Mouse (Mus musculus) lung, embryonic 14.5 days (tissue): Measurements from ENCODE around the gene Mettl1. TPM values are rescaled to one million over a fixed set of nuclear protein-coding genes. Genes with fewer than 3 reads are reported as not detected.
A peak's percentile ranks its signal among the peaks of the same experiment; 100 is the strongest.

ENCODE experiments used
- ATAC-seq: fragments of 200-750 bp; cut with Nextera tagmentation; 2 replicates; pipeline ENCODE4 v1.8.0; 2017; ENCODE audit warnings: mild to moderate bottlenecking, moderate TSS enrichment, moderate library complexity; ENCODE audit not compliant: insufficient read depth
- DNase-seq: peaks from one replicate; pipeline ENCODE4 v3.0.0-alpha.2; 2015
- H3K27ac ChIP-seq: fragments of 300-500 bp; sonication (generic); 2 replicates; pipeline ENCODE4 v1.5.1; 2014; ENCODE audit warnings: low read depth, mild to moderate bottlenecking, moderate library complexity
- H3K27me3 ChIP-seq: fragments of 300-500 bp; sonication (generic); 2 replicates; pipeline ENCODE4 v1.6.1; 2014; ENCODE audit warnings: low read length, control low read depth; ENCODE audit not compliant: insufficient read depth
- H3K36me3 ChIP-seq: fragments of 300-500 bp; sonication (generic); 2 replicates; pipeline ENCODE4 v1.6.1; 2014; ENCODE audit warnings: control low read depth; ENCODE audit not compliant: insufficient read depth
- H3K4me1 ChIP-seq: fragments of 300-500 bp; sonication (generic); 2 replicates; pipeline ENCODE4 v1.6.1; 2014; ENCODE audit warnings: antibody characterized with exemption, control low read depth; ENCODE audit not compliant: insufficient read depth
- H3K4me2 ChIP-seq: fragments of 300-500 bp; sonication (generic); 2 replicates; pipeline ENCODE4 v1.6.1; 2014; ENCODE audit warnings: mild to moderate bottlenecking
- H3K4me3 ChIP-seq: fragments of 300-500 bp; sonication (generic); 2 replicates; pipeline ENCODE4 v1.5.1; 2014; ENCODE audit warnings: low read depth, low read length
- H3K9ac ChIP-seq: fragments of 300-500 bp; sonication (generic); 2 replicates; pipeline ENCODE4 v1.6.1; 2014
- H3K9me3 ChIP-seq: fragments of 300-500 bp; sonication (generic); 2 replicates; pipeline ENCODE4 v1.6.1; 2016; ENCODE audit warnings: low read depth, low read length, control low read depth
- CTCF ChIP-seq: IDR thresholded peaks from 2 replicates; pipeline ENCODE4 v1.5.1; 2016; ENCODE audit warnings: antibody characterized with exemption, low read depth
- WGBS: fragments of 180-500 bp; shearing (Covaris S2); extraction: QIAGEN DNeasy Blood & Tissue Kit; methylation state at CpG from one replicate; pipeline ENCODE4 v1.1.7; 2014; 5-methylcytosine and 5-hydroxymethylcytosine counted together
- polyA plus RNA-seq: library from polyadenylated mRNA; unstranded; fragments of >200 nt; fragmentation: Nextera tagmentation; extraction: Ambion mirVana; gene quantifications from 2 replicates; pipeline ENCODE4 v1.2.1, GENCODE M21; 2014

Mettl1 gene
- polyA plus RNA-seq: 59.5 and 60.7 TPM in 2 replicates

DNA sequence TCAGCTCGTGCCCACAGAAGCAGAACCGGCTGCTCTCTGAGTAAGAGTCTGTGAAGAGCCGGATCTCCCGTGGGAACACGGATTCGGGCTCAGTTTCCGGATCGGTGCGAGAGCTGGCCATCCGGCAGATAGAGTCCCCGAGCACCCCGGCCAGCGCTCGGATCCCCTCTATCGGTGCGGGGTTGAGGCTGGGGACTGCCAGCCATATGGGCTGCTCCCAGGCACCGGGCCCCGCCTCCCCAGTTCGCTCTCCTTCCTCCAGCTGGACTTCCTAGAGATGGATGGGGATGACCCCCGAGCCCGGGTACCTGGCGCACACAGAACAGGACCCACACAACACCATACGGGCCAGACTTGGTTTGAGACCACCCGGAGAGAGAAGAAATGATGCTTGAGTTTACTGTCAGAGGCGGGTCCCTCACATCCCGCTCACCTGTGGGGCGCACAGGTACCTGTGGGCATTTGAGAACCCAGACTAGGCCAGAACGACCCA lies at the start of gene Mettl1, which contains the start of gene Eef1akmt3:
Gene Mettl1 (plus strand): TSS at position 141 of the 493 bp plus-strand sequence.
Gene Eef1akmt3 (minus strand): TSS at position 240 of the 493 bp plus-strand sequence.
- H3K9me3 ChIP-seq: no peaks in the 10 kb centered on the region
- WGBS: under 1% methylated on average over 28 of the region's 28 CpGs
- H3K27ac ChIP-seq: peak within 1 kb of the TSS; percentile 75
- H3K36me3 ChIP-seq: peaks cover 20% of the 10 kb centered on the region
- ATAC-seq (peak; percentile 79), DNase-seq (peak; percentile 55)
- H3K4me1 ChIP-seq: peaks cover 6% of the 10 kb centered on the region; the same call in 1 of the 2 replicates
- peak within 1 kb of the TSS; percentile 72 for H3K9ac ChIP-seq
- no peak for TF ChIP-seq CTCF
- H3K4me3 ChIP-seq: peak within 1 kb of the TSS; percentile 77
- peak within 1 kb of the TSS; percentile 98 for H3K4me2 ChIP-seq
- peaks cover 5% of the 10 kb centered on the region for H3K27me3 ChIP-seq

DNA sequence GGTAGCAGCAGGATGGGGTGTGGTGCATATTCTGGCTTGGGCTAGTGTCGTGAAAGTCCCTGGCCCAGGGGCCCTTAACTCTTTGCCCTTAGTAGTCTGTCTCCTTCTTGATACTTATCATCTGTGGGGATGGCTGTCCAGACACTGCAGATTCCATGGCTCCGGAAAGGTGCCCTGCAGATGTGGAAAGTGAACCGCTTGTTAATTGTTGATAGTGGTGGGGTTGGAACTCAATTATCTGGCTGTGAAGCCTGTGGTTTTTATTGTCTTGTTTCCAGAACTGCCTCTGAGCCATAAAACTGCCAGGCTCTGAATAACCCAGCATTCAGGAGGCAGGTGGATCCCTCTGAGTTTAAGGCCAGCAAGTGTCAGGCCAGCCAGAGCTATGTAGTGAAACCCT lies 49.5 kb upstream of the Mettl1 start:
- Histone ChIP-seq H3K36me3 (peaks cover 63% of the 10 kb centered on the region), H3K9me3 (no peaks in the 10 kb centered on the region)
- no peak for ATAC-seq

DNA sequence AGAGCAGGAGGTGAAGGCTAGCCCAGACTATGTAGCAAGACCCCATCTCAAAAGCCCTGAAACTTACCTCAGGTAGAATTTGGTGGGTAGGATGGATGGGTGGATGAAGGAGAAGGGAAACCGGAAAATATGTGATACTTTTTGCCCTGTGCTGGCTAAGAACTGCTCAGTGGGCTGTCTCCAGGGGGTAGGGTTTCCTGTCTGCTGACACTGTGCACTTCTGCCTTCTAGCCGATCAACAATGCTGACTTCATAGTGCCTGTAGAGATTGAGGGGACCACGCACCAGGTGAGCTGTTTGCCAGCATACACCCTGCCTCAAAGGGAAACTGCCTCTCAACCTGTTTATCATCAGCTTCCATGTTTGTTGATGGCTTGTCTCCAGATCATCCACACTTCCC lies 47.6 kb upstream of the Mettl1 start:
- WGBS: 84% methylated on average over 3 of the region's 3 CpGs
- no peak for DNase-seq

More for the DNA sequence above, 49.5 kb upstream of the Mettl1 start:
- H3K4me2 ChIP-seq: no peak overlapping the region
- no peak overlapping the region for H3K9ac ChIP-seq
- no peaks in the 10 kb centered on the region for H3K27me3 ChIP-seq
- TF ChIP-seq CTCF: no peak
- no peak for DNase-seq
- peaks cover 16% of the 10 kb centered on the region for H3K4me1 ChIP-seq
- H3K27ac ChIP-seq: no peak overlapping the region
- no peak overlapping the region for H3K4me3 ChIP-seq
- WGBS: 71% methylated on average over 3 of the region's 3 CpGs

DNA sequence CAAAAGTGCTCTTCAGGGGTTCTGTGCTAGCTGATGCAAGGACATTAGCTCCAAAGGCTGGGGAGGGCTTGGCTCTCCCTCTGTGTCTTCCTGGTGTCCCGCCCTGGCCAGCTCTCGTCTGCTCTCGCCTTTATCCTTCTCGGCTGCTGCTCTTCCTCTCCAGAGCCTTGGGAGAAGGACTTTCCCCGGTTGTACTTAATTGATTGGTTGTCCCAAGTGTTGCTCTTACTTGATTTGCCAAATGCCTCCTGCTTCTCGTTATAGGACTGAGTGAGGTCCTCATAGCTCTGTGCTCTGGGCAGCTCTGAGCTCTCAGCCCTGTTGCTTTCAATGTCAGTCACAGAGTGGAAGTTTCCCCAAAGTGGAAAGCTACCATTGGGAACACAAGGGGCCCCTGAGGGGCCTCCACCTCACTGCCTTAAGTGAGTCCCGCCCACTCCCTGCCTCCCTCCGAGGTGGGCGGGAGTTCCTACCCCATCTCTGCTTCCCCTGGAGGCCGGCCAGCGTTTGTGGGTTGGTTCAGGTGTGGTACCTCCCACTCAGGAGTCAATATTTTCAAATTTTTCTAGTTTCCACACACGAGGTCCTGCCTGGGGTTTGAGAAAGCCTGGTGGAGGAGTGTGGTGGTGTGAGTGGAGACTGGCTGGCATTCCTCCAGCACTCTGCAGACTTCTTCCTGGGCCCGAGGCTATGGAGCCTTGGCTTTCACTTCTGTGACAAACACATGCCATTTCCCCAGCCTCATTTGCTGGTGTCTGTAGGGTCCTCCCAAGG lies 43.7 kb upstream of the Mettl1 start:
- WGBS: 58% methylated on average over 13 of the region's 13 CpGs
- no peak for ATAC-seq
- no peak for TF ChIP-seq CTCF

More for the DNA sequence above, 47.6 kb upstream of the Mettl1 start:
- H3K4me2 ChIP-seq: no peak overlapping the region
- no peaks in the 10 kb centered on the region for H3K27me3 ChIP-seq
- no peak overlapping the region for H3K27ac ChIP-seq
- no peaks in the 10 kb centered on the region for H3K9me3 ChIP-seq
- peaks cover 69% of the 10 kb centered on the region for H3K36me3 ChIP-seq
- no peaks in the 10 kb centered on the region for H3K4me1 ChIP-seq
- no peak overlapping the region for H3K4me3 ChIP-seq
- no peak for ATAC-seq
- no peak overlapping the region for H3K9ac ChIP-seq
- no peak for TF ChIP-seq CTCF

DNA sequence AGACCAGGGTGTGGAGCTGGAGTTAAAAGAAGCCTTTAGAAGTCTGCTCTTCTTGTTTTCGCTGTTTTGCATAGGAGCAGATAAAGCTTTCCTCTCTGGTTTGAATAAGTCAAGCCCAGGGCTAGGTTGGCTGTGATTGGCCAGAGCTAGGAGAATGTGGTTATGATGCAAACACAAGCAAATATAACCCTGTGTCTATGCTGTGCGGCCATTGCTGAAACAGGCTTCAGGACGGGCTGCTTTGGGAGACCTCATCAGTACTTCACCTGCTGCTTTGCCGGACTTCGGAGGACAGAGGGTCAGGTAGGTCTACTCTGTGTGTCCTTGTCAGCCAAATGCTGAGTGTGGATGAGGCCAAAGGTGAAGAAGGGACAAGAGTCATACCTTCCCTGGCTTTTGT lies 40.7 kb upstream of the Mettl1 start, which contains the start of gene Avil:
Gene Avil (plus strand): TSS at position 181 of the 400 bp plus-strand sequence.
- Histone ChIP-seq H3K36me3 (peaks cover 45% of the 10 kb centered on the region), H3K27ac (no peak within 1 kb of the TSS), H3K27me3 (no peaks in the 10 kb centered on the region), H3K4me3 (no peak within 1 kb of the TSS), H3K9me3 (no peaks in the 10 kb centered on the region), H3K4me2 (no peak within 1 kb of the TSS), H3K9ac (no peak within 1 kb of the TSS), H3K4me1 (no peaks in the 10 kb centered on the region)
- ATAC-seq (0 out of 2 replicates have a peak, but pooled peaks have one; percentile 8), DNase-seq (no peak)
- WGBS: 86% methylated on average over 5 of the region's 5 CpGs
- no peak for TF ChIP-seq CTCF

More for the DNA sequence above, 43.7 kb upstream of the Mettl1 start:
- Histone ChIP-seq H3K4me2 (no peak overlapping the region), H3K4me1 (no peaks in the 10 kb centered on the region), H3K36me3 (peaks cover 75% of the 10 kb centered on the region), H3K9ac (no peak overlapping the region), H3K9me3 (no peaks in the 10 kb centered on the region), H3K27me3 (no peaks in the 10 kb centered on the region), H3K4me3 (no peak overlapping the region), H3K27ac (no peak overlapping the region)
- DNase-seq: no peak

DNA sequence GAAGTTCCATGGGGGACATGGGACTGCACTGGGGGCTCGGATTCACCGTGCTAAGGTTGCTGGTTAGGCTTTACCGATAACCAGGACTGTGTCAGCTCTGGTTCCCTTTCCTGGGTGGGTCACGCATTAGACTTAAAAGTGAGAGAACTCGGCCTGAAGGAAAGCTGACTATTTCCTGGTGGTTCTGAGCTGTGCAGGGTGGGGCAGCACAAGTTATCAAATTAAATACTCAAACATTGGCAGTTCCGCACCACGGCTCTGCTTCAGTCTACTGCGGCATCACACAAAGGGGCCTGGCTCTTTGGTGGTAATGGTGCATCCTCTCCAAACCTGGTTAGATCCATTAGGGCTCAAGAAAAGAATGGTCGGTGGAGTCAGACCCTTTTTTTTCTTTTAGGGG lies 39.9 kb upstream of the Mettl1 start:
- no peak overlapping the region for H3K9ac ChIP-seq
- no peak overlapping the region for H3K4me2 ChIP-seq
- ATAC-seq (0 out of 2 replicates have a peak, but pooled peaks have one; percentile 6), DNase-seq (no peak)
- no peak overlapping the region for H3K4me3 ChIP-seq
- H3K4me1 ChIP-seq: no peaks in the 10 kb centered on the region
- no peaks in the 10 kb centered on the region for H3K9me3 ChIP-seq
- 79% methylated on average over 9 of the region's 9 CpGs for WGBS
- TF ChIP-seq CTCF: no peak
- peaks cover 37% of the 10 kb centered on the region for H3K36me3 ChIP-seq
- no peaks in the 10 kb centered on the region for H3K27me3 ChIP-seq
- no peak overlapping the region for H3K27ac ChIP-seq

DNA sequence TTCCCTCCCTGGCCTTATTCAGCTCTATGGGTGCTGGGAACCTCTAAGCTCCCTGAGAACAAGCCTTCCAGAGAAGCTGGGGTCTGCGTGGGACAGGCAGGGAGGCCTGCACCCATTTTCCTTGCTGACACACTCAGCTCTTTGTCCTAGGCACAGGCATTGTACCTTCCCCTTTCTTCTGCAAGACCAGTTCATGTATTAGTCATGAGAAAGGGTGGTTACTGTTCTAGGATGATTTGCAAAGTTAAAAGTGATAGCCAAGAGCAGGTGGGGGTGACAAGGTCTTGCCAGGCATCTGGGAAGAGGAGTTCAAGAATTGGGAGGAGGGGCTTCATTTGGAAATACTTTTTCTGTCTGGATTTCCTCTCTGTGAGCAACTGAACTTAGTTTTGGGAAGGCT lies 39.2 kb upstream of the Mettl1 start:
- ATAC-seq (no peak), DNase-seq (no peak)
- H3K27me3 ChIP-seq: no peaks in the 10 kb centered on the region
- no peak overlapping the region for H3K4me3 ChIP-seq
- TF ChIP-seq CTCF: no peak
- no peak overlapping the region for H3K9ac ChIP-seq
- H3K27ac ChIP-seq: no peak overlapping the region
- peaks cover 37% of the 10 kb centered on the region for H3K36me3 ChIP-seq
- 75% methylated on average over 1 of the region's 1 CpGs for WGBS
- H3K4me1 ChIP-seq: no peaks in the 10 kb centered on the region
- H3K4me2 ChIP-seq: no peak overlapping the region
- H3K9me3 ChIP-seq: no peaks in the 10 kb centered on the region
